Mouse (Mus musculus) kidney, postnatal 25 days (tissue): ENCODE measurements around the gene Gm42420.

Experiments used
- DNase-seq, 2 experiments: peaks; one replicate each; pipeline ENCODE4 v3.0.0; 2021; ENCODE audit warnings: mixed read lengths in 2 of 2

Gm42420 gene

GRCm38 (mm10) chr6:39585517-39585916 lies at the start of gene Gm42420:
Gm42420 (plus strand) TSS chr6:39585753.
- DNase-seq: no peak

GRCm38 (mm10) chr6:39536621-39537020 lies 48.9 kb upstream of the Gm42420 start:
- no peak for DNase-seq

DNA sequence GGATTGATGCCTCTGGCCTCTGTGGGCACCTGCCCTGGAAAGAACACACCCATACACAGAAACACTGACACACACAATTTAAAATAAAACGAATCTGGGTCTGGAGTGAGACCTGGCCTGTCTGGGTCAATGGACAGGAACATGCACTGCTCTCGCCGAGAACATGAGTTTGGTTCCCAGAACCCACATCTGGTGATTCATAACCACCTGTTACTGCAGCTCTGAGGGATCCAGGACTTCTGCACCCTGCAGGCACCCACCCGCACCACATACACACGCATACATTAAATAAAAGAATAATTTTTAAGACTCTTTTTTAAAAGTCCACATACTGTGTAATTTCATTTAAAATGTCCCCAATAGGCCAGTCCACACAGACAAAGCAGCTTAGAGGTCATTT lies 48.3 kb upstream of the Gm42420 start:
- no peak for DNase-seq

GRCm38 (mm10) chr6:39538227-39538626 lies 47.3 kb upstream of the Gm42420 start:
- DNase-seq: no peak

DNA sequence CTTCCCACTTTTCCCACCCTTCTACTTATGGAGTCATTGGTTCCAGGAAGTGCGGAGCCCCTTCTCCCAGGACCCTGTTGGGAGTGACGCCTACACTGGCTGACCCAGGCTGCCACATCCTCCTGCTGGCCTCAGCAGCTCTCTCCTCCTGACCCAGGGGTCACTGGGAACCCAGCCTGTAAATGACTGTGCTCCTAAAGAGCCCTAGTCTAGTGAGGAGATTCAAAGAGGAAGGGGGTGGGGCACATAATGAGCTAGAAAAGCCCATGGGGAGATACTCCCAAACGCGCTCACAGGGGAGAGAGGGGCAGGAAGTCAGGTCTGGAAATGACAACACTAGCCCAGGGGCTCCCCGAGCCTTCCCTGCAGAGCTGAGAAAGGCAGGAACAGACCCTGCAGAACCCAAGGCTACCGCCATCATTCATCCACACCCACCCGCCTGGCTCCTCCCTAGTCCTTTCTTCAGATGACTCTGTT lies 45.8 kb upstream of the Gm42420 start:
- peak; percentile 73 to 85 for DNase-seq

DNA sequence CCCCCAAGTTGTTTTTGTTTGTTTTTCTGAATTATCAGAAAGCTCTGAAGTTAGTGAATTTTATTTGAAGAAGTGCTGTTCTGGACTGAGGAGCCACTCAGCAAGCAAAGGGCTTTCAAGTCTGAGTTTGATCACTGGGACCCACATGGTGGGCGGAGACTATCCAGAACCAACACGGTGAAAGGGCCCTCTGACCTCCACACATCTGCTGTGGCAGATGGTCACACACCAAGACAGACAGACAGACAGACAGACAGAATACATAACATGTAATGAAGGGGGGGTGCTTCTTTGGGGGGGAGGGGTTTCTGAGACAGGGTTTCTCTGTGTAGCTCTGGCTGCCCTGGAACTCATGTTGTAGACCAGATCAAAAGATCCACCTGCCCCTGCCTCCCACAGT lies 45.0 kb upstream of the Gm42420 start:
- no peak for DNase-seq

DNA sequence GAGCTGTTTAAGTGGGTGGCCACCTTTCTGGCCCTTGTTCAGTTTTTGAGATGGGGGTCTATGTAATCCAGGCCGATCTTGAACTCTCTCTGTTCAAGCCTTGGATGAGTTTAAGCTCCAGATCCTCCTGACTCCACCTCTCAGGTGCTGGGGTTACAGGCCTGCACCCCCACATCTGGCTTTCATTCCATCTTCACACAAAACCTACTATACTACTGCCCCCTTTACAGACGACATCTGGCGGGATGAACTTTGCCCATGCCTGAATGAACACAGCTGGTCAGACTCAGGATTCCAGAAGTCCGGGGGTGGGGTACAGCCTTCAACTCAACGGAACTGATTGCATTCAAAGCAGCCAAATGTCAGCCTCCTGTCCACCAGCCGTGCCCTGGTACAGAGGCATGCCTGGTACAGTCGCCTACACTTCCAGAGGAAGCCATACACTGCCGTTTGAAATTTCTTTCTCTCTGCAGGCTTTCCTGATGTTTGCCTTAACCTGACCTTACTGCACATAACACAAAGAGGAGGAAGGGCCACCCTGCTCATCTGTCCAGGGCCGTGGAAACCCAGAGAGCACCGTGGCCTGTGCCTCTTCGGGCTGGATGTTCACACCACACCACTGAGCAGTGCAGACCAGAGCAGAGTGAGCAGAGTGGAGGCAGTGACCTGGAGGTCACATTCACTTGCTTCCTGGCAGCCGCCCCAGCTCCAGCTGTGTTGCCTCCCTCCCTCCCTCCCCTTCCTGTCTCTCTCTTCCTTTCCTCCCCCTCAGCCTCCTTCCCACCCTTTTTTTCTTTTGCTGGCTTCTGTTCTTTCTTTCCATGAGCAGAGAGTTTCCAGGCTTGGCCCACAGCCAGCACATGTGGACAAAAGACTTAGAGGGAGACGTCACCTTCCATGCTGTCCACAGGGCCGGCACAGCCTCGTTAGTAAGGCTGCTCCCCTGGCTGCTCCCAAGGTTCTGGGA lies 42.6 kb upstream of the Gm42420 start:
- DNase-seq: peak; percentile 85 to 90

- DNase-seq: peak; percentile 27 to 67
Measured at GRCm38 (mm10) chr6:39543769-39544420, 41.7 kb upstream of the Gm42420 start.

DNA sequence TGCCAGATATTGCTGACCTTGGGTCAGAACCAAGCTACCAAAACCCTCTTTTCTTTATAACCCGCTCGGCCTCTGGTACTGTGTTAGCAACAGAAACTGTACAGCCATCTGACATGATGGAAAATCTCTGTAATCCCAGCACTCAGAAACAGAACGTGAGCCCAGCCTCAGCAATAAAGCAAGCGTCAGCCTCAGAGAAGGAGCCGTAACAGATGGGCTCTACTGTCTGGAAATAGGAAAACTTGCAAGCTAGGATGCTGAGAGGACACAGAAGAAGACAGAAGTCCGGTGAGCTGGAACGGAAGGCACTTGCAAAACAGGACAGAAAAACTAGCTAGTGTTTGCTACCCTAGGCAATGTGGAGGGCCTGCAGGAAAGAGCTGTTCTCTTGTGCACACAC lies 40.1 kb upstream of the Gm42420 start:
- DNase-seq: no peak

DNA sequence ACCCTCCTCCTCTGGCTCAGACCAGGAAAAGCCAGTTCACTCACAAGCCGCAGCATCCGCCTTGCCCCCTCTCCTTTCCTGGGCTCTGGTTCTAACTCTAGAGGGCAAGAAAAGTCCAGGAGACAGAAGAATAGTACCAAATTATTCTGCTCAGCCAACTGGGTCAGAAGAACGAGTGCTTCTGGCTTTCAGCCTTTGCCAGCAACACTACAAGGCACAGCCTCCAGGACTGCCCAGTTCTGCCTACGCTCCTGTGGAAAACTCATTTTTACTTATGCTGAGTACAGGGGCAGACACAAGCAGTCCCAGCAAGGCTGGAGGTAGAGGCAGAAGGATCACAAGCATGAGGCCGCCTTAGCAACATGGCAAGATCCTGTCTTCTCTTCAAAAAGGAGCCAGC lies 37.5 kb upstream of the Gm42420 start:
- DNase-seq: no peak

DNA sequence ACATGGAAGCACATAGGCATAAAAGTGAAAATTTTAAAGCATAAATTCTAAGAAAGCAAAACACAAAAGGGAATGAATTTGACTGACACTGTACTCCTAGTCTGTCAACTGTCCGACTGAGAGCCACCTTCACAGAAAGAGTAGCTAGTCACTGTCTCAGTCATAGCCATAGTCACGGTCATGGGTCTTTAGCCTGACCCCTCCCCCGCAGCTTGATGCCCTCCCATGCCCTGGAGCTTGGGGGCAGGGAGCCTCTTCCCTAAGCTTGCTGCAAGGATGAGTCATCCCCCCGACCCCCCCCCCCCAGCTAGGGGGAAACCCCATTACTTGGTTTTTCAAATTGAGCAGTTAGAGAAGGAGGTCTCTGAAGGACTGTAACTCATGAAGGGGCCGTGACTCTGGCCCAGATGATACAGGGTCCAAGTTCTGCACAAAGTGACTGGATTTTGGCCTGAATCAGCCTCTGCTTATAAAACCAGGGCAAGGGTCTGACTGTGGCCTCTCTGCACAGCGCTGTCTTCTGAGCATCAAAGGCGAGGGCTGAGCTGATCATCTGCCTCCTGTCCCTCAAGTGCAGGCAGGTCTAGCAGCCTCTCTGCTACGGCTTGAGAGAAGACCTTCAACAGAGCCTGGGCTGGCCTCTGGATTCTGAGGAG lies 33.4 kb upstream of the Gm42420 start:
- no peak for DNase-seq

- DNase-seq: no peak
Measured at GRCm38 (mm10) chr6:39554888-39555647, 30.5 kb upstream of the Gm42420 start.

DNA sequence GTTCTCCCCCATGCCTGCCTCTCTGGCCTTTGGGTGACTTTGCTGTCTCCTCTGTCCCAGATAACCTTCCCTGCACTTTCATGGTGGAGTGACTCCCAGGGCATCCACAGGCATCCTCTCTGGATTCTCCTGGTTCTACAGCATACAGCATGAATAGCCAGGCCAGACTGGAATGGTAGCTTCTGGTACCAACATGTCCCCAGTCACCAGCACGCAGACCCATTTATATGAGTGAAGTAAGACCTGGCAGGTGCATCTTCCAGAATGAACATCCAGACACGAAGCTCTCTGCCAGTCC lies 30.0 kb upstream of the Gm42420 start:
- no peak for DNase-seq

- peak; percentile 29 to 58 for DNase-seq
Measured at GRCm38 (mm10) chr6:39556900-39557659, 28.5 kb upstream of the Gm42420 start.

- DNase-seq: peak; percentile 68 to 84
Measured at GRCm38 (mm10) chr6:39557723-39558261, 27.8 kb upstream of the Gm42420 start, which contains the start of gene Dennd2a. Dennd2a (minus strand) TSS chr6:39557867.

GRCm38 (mm10) chr6:39559276-39559939 lies 26.1 kb upstream of the Gm42420 start:
- DNase-seq: no peak

- DNase-seq: peak; percentile 70 to 91
Measured at GRCm38 (mm10) chr6:39562166-39563015, 23.2 kb upstream of the Gm42420 start.

DNA sequence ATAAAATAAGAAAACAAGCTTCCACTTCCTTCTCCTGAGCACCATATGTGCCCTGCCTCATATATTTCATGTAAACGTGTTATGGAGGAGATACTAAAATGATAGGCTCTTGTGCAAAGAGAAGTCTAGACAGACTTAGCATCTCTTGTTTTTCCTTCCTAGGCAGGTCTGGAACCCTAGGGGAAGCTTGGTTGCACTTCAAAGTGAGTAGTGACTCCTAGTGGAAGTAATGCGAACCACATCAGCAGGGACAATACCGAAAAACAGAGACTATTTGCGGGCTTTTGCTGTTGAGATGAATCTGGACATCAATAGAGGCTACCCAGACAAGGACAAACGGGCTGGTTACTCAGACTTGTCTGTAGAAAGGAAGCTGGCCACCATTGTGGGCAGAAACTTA lies 18.0 kb upstream of the Gm42420 start:
- DNase-seq: peak in 1 of 2 experiments; percentile 55

DNA sequence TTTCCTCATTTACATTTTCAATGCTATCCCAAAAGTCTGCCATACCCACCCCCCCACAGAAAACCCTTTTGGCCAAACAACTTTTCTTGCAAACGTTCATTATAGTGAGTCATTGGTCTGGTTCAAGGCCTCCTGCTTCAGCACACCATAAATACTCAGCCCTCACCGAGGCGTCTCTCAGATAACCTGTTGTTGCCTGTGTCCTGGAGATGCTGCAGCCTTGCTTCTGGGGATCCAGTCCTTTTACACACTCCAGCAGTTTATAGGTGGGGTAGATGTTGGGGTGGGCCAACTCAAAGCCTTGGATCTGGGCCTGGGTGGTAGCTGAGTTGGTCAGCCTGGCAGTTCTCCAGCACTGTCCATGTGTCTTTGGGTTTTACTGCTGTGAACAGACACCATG lies 15.1 kb upstream of the Gm42420 start:
- no peak for DNase-seq
